Mouse (Mus musculus): ENCODE results near the gene Gm11562.

DNA sequence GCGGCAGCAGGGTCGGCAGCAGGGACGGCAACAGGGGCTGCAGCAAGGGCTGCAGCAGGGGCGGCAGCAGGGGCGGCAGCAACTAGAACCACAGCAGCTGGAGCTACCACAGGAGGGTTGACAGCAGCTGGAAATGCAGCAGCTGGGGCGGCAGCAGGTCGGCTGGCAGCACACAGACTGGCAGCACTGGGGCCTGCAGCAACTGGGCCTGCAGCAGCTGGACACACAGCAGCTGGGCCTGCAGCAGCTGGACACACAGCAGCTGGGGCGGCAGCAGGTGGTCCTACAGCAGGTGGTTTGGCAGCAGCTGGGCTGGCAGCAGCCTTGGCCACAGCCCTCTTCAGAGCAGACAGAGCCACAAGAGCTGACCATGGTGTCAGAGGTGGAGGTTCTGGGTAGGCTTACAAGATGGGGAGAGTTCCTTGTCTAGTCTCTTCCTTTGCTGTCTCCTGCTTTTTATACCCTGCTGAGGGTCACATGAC is 14.5 kb upstream of the Gm11562 start, which contains the start of gene Krtap4-2:
- TF ChIP-seq CTCF (IDR thresholded peaks at IDR 0.05; ENCODE audit: low read depth, low read length) (no peak), EP300 (IDR thresholded peaks at IDR 0.05; ENCODE audit: insufficient read depth, low read depth, low read length) (no peak), POLR2A (IDR thresholded peaks at IDR 0.05; ENCODE audit: insufficient read depth, low read length) (no peak)

All from ES-Bruce4 (cell line).